Mouse (Mus musculus) myocyte (in vitro differentiated cells): ENCODE results near the gene Serpina3g. TPM values are rescaled to one million over a fixed set of nuclear protein-coding genes. Genes with fewer than 3 reads are reported as not detected.

Experiments
- H3K27me3 ChIP-seq: one replicate; pipeline ENCODE4 v1.6.1; 2011; ENCODE audit not compliant: control insufficient read depth, insufficient read depth, insufficient read length
- H3K36me3 ChIP-seq: one replicate; pipeline ENCODE4 v1.6.1; 2011; ENCODE audit not compliant: control insufficient read depth, insufficient read depth
- H3K4me2 ChIP-seq: one replicate; pipeline ENCODE4 v1.6.1; 2011; ENCODE audit warnings: low read depth, control low read depth
- H3K4me3 ChIP-seq: one replicate; pipeline ENCODE4 v1.5.1; 2011; ENCODE audit warnings: mild to moderate bottlenecking, control low read depth, moderate library complexity
- H3K79me2 ChIP-seq: one replicate; pipeline ENCODE4 v1.6.1; 2011; ENCODE audit not compliant: control insufficient read depth, insufficient read depth
- H3ac ChIP-seq: one replicate; pipeline ENCODE4 v1.6.1; 2011; ENCODE audit not compliant: control insufficient read depth, insufficient read length
- CEBPB ChIP-seq: IDR thresholded peaks from 2 replicates; pipeline ENCODE4 v1.6.1; 2011; ENCODE audit warnings: mild to moderate bottlenecking, moderate library complexity; ENCODE audit not compliant: poor library complexity, insufficient read depth, severe bottlenecking
- E2F4 ChIP-seq: IDR thresholded peaks from one replicate; pipeline ENCODE4 v1.6.1; 2011; ENCODE audit warnings: mild to moderate bottlenecking, control low read depth, moderate library complexity; ENCODE audit not compliant: insufficient read depth
- MAX ChIP-seq: IDR thresholded peaks from one replicate; pipeline ENCODE4 v1.6.1; 2011; ENCODE audit warnings: low read depth, mild to moderate bottlenecking, control low read depth
- MYOD1 ChIP-seq, 3 experiments: IDR thresholded peaks; one replicate each; pipeline ENCODE4 v1.6.1; 2011; ENCODE audit warnings: control low read depth in 2 of 3, low read depth in 2 of 3, mild to moderate bottlenecking in 2 of 3, moderate library complexity in 1 of 3; ENCODE audit not compliant: insufficient read length in 2 of 3, control insufficient read depth in 1 of 3
- MYOG ChIP-seq, 3 experiments: IDR thresholded peaks; one replicate each; pipeline ENCODE4 v1.6.1; 2011; ENCODE audit warnings: control low read depth in 2 of 3, low read depth in 2 of 3, mild to moderate bottlenecking in 2 of 3; ENCODE audit not compliant: insufficient read length in 2 of 3, control insufficient read depth in 1 of 3, insufficient read depth in 1 of 3
- POLR2A ChIP-seq: IDR thresholded peaks from one replicate; pipeline ENCODE4 v1.6.1; 2011; ENCODE audit warnings: low read depth, mild to moderate bottlenecking, control low read depth, moderate library complexity; ENCODE audit not compliant: insufficient read length
- POLR2AphosphoS2 ChIP-seq: IDR thresholded peaks from one replicate; pipeline ENCODE4 v1.6.1; 2011; ENCODE audit warnings: low read depth, control low read depth; ENCODE audit not compliant: insufficient read length
- REST ChIP-seq: IDR thresholded peaks from one replicate; pipeline ENCODE4 v1.6.1; 2011; ENCODE audit warnings: mild to moderate bottlenecking, control low read depth, moderate library complexity; ENCODE audit not compliant: insufficient read depth, insufficient read length
- SRF ChIP-seq: IDR thresholded peaks from one replicate; pipeline ENCODE4 v1.6.1; 2011; ENCODE audit warnings: low read depth; ENCODE audit not compliant: control insufficient read depth, insufficient read length
- TCF12 ChIP-seq: IDR thresholded peaks from one replicate; pipeline ENCODE4 v1.6.1; 2011; ENCODE audit warnings: mild to moderate bottlenecking, control low read depth; ENCODE audit not compliant: poor library complexity, insufficient read depth, severe bottlenecking
- TCF3 ChIP-seq: IDR thresholded peaks from one replicate; pipeline ENCODE4 v1.6.1; 2011; ENCODE audit warnings: low read depth, control low read depth; ENCODE audit not compliant: insufficient read length
- USF1 ChIP-seq: IDR thresholded peaks from one replicate; pipeline ENCODE4 v1.6.1; 2011; ENCODE audit warnings: low read depth, mild to moderate bottlenecking, control low read depth, moderate library complexity
- polyA plus RNA-seq: library from polyadenylated mRNA; unstranded; fragments of >200 nt; fragmentation: generic; extraction: Trizol; gene quantifications from one replicate; pipeline ENCODE4 v1.2.1, GENCODE M21; 2012; ENCODE audit warnings: missing spikeins

The Serpina3g gene
- polyA plus RNA-seq: 0.05 TPM

DNA sequence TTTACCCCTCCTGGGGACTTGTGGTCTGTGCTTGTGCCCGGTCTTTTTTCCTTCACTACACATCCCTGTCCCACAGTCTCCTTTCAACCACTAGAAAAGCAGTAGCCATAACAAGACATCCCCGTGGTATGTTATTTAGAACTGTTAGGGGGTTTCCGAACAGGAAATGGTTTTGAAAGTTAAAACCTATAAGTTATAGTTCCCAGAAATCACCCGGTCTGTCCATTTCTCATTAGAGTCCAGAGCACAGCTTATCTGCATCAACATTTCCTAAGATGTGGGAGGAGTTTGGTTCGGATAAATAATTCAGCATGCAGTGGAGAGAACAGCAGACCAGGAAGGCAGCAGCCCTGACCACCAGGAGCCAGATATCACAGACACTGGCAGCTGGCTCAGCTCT, at the start of gene Serpina3g:
Gene Serpina3g, plus strand, starts transcription at position 331 of the 400 bp plus-strand sequence.
- no peak within 1 kb of the TSS for H3K4me3 ChIP-seq
- H3K79me2 ChIP-seq: no peaks in the 10 kb centered on the region
- TF ChIP-seq REST (no peak), USF1 (no peak), MYOD1 (IDR thresholded peaks at IDR 0.05; ENCODE audit: control insufficient read depth in 1 of 3, insufficient read length in 2 of 3, low read depth in 2 of 3) (no peak), E2F4 (no peak), MYOG (IDR thresholded peaks at IDR 0.05; ENCODE audit: control insufficient read depth in 1 of 3, insufficient read depth in 1 of 3, insufficient read length in 2 of 3, low read depth in 2 of 3) (no peak), MAX (no peak), POLR2AphosphoS2 (no peak), CEBPB (no peak), TCF12 (no peak), POLR2A (no peak), TCF3 (no peak), SRF (no peak)
- H3K36me3 ChIP-seq: no peaks in the 10 kb centered on the region
- H3K27me3 ChIP-seq: no peaks in the 10 kb centered on the region
- no peak within 1 kb of the TSS for H3K4me2 ChIP-seq
- no peak within 1 kb of the TSS for H3ac ChIP-seq

DNA sequence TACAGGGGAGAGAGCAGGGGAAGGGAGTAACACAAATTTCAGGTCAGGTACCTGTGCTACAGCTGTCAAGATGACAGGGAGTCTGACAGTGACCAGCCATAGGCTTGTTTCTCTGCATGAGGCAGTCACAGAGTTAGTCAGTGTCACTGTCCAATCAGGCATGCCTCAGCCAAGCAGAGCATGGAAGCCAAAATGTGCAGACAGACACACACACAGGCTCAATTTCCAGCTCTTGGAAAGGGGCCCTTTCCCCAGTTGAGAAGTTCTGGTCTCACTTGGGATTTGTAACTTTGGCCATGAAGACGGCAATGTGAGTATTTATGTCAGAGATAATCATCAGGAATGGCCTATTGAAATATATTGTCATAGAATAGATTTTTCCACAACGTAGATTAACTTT, 46.8 kb upstream of the Serpina3g start:
- Histone ChIP-seq H3K27me3 (no peaks in the 10 kb centered on the region), H3K79me2 (no peaks in the 10 kb centered on the region), H3K36me3 (no peaks in the 10 kb centered on the region), H3ac (no peak overlapping the region), H3K4me3 (no peak overlapping the region), H3K4me2 (no peak overlapping the region)
- TF ChIP-seq CEBPB (no peak), TCF12 (no peak), MYOD1 (IDR thresholded peaks at IDR 0.05; ENCODE audit: control insufficient read depth in 1 of 3, insufficient read length in 2 of 3, low read depth in 2 of 3) (no peak), E2F4 (no peak), MAX (no peak), POLR2A (no peak), SRF (no peak), MYOG (IDR thresholded peaks at IDR 0.05; ENCODE audit: control insufficient read depth in 1 of 3, insufficient read depth in 1 of 3, insufficient read length in 2 of 3, low read depth in 2 of 3) (no peak), TCF3 (no peak), USF1 (no peak), REST (no peak), POLR2AphosphoS2 (no peak)

DNA sequence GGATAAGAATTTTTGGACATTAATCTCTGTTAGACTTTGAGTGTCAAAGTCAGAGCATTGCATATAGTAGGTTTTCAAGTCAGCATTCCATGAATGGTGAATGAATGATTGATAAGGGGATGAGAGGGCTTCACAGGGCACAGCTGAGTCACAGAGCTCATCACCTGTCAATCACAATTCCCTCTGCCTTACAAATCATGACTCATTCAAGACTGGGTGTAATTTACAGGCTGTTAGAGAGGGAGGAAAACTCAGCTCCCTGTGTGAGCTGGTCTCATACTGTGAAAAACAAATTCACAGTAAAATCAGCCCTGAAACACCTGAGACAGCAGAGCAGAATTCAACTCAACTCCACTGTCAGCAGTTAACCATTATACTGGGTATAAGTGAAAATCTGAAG, 45.2 kb upstream of the Serpina3g start:
- Histone ChIP-seq H3K36me3 (no peaks in the 10 kb centered on the region), H3K27me3 (no peaks in the 10 kb centered on the region), H3ac (no peak overlapping the region), H3K4me3 (no peak overlapping the region), H3K4me2 (no peak overlapping the region), H3K79me2 (no peaks in the 10 kb centered on the region)
- no peak for TF ChIP-seq MYOD1 (IDR thresholded peaks at IDR 0.05; ENCODE audit: control insufficient read depth in 1 of 3, insufficient read length in 2 of 3, low read depth in 2 of 3)
- no peak for TF ChIP-seq SRF
- no peak for TF ChIP-seq MYOG (IDR thresholded peaks at IDR 0.05; ENCODE audit: control insufficient read depth in 1 of 3, insufficient read depth in 1 of 3, insufficient read length in 2 of 3, low read depth in 2 of 3)
- no peak for TF ChIP-seq POLR2AphosphoS2
- no peak for TF ChIP-seq TCF12
- no peak for TF ChIP-seq CEBPB
- no peak for TF ChIP-seq MAX
- TF ChIP-seq TCF3: no peak
- no peak for TF ChIP-seq POLR2A
- no peak for TF ChIP-seq REST
- TF ChIP-seq USF1: no peak
- TF ChIP-seq E2F4: no peak

DNA sequence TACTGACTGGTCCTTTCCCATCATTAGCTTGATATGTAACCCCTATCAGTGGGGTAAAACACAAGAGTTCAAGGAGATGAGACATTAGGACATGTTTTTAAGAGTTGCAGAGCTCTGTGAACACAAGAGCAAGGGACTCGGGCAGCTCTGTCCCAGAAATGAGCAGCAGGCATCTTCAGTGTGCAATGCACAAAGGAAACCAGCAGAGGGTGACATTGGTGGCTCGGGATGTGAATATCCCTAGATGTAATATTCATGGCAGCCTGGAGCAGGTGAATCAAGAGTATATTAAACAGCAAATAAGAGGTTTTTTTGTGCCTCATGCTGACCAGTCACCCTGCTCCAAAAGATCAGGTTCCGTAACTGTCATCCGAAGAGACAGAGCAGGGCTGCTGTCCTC, 26.9 kb upstream of the Serpina3g start:
- H3ac ChIP-seq: no peak overlapping the region
- no peak overlapping the region for H3K4me2 ChIP-seq
- no peak overlapping the region for H3K4me3 ChIP-seq
- H3K27me3 ChIP-seq: no peaks in the 10 kb centered on the region
- H3K79me2 ChIP-seq: no peaks in the 10 kb centered on the region
- TF ChIP-seq MAX (no peak), POLR2A (no peak), MYOD1 (IDR thresholded peaks at IDR 0.05; ENCODE audit: control insufficient read depth in 1 of 3, insufficient read length in 2 of 3, low read depth in 2 of 3) (no peak), TCF12 (no peak), USF1 (no peak), SRF (no peak)
- no peaks in the 10 kb centered on the region for H3K36me3 ChIP-seq

DNA sequence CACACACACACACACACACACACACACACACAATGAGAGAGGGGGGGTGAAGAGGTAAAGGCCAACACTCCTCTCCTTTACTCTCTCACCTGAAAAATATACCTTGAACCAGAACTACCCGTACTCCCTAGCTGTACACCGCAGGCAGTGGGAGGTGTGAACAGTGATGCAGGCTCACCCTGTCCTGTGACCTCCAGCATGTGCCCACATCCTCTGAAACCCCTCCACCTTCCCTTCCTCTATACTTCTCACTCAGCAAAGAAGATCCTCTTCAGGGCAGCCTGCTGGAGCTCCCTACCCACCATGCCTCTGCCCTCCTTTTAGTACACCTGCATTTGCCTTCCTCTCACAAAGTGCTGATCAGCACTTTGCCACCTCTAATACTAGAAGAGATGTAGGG, 26.2 kb upstream of the Serpina3g start:
- no peaks in the 10 kb centered on the region for H3K79me2 ChIP-seq
- H3K27me3 ChIP-seq: no peaks in the 10 kb centered on the region
- no peak overlapping the region for H3ac ChIP-seq
- no peak overlapping the region for H3K4me3 ChIP-seq
- H3K36me3 ChIP-seq: no peaks in the 10 kb centered on the region
- no peak overlapping the region for H3K4me2 ChIP-seq
- TF ChIP-seq E2F4 (no peak), MYOD1 (IDR thresholded peaks at IDR 0.05; ENCODE audit: control insufficient read depth in 1 of 3, insufficient read length in 2 of 3, low read depth in 2 of 3) (no peak), SRF (no peak), CEBPB (no peak), TCF3 (no peak), TCF12 (no peak), MYOG (IDR thresholded peaks at IDR 0.05; ENCODE audit: control insufficient read depth in 1 of 3, insufficient read depth in 1 of 3, insufficient read length in 2 of 3, low read depth in 2 of 3) (no peak), POLR2AphosphoS2 (no peak), REST (no peak)
